Comparison of ENCODE assay signal across 8 mouse cellular contexts in the genomic region with DNA sequence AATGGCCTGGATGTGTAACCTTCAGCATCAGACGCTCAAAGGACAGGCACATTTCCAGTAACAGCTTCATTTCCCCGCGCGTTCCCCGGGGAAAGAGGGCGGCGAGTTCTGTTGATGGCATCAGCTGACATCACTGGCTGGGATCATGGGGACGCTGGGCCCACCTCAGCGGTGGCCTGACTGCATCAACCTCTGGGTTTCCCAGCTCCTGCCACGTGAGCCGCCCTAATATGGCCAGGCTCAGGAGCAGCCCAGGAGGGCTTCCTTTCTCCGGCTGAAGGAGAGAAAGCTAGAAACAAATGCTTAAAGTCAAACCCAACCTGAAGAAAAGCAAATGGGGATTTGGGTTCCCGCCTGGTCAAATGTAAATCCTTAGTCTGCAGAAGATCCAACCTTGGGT. TPM values are rescaled to one million over a fixed set of nuclear protein-coding genes. Genes with fewer than 3 reads are reported as not detected.
DNase-seq lines count a peak whose midpoint lies in the region; ATAC-seq and TF ChIP-seq lines count a peak whose summit lies in the region.

No protein-coding gene starts in this region.

- H3K4me3 ChIP-seq in lung, embryonic 16.5 days (ENCODE audit: low read length) = peak overlapping the region; percentile 74
- H3K4me3 ChIP-seq in cortical plate, adult 2 months (ENCODE audit: insufficient read depth, low read length) = peak overlapping the region; percentile 56
- peak overlapping the region; percentile 62 for H3K4me3 ChIP-seq in intestine, embryonic 15.5 days (replicated peaks)
- H3K4me3 ChIP-seq in liver, embryonic 14.5 days (ENCODE audit: insufficient read depth in 1 of 2, low read depth in 2 of 2, low read length in 2 of 2) = 0 out of 4 replicates have a peak overlapping the region, but pooled peaks of 1 of the 2 experiments have one; percentile 12

- TF ChIP-seq POLR2A in cortical plate, adult 2 months (IDR thresholded peaks at IDR 0.05; ENCODE audit: extremely low read depth, insufficient read depth, low read length) = peak; percentile 20; the same call in 1 of the 2 replicates

- no peaks in the 10 kb centered on the region for H3K9me3 ChIP-seq in lung, embryonic 16.5 days (ENCODE audit: control insufficient read depth, low read length)
- no peaks in the 10 kb centered on the region for H3K9me3 ChIP-seq in intestine, embryonic 15.5 days
- no peaks in the 10 kb centered on the region for H3K9me3 ChIP-seq in liver, embryonic 14.5 days (ENCODE audit: control insufficient read depth, low read length)

- TF ChIP-seq CTCF in cortical plate, adult 2 months (IDR thresholded peaks at IDR 0.05; ENCODE audit: extremely low read depth, insufficient read depth, low read length) = no peak
- TF ChIP-seq CTCF in liver, embryonic 14.5 days (IDR thresholded peaks at IDR 0.05; ENCODE audit: low read depth) = no peak

- no peaks in the 10 kb centered on the region for H3K27me3 ChIP-seq in lung, embryonic 16.5 days (ENCODE audit: control insufficient read depth, insufficient read depth, low read depth, low read length)
- H3K27me3 ChIP-seq in intestine, embryonic 15.5 days (replicated peaks) = 0 out of 2 replicates have a peak, but pooled peaks cover 2% of the 10 kb centered on the region
- H3K27me3 ChIP-seq in liver, embryonic 14.5 days (ENCODE audit: control insufficient read depth, insufficient read depth, low read length) = peaks cover 34% of the 10 kb centered on the region

- ATAC-seq in lung, embryonic 16.5 days (ENCODE audit: low read depth) = no peak
- peak; percentile 73 for ATAC-seq in intestine, embryonic 15.5 days
- no peak for ATAC-seq in liver, embryonic 14.5 days (ENCODE audit: insufficient read depth)

- peak overlapping the region; percentile 75 for H3K9ac ChIP-seq in lung, embryonic 16.5 days (ENCODE audit: low read length)
- H3K9ac ChIP-seq in intestine, embryonic 15.5 days = no peak overlapping the region; the same call in 1 of the 2 replicates
- no peak overlapping the region for H3K9ac ChIP-seq in liver, embryonic 14.5 days (replicated peaks)

- DNase-seq in lung, postnatal 36 days = no peak
- DNase-seq in gastrocnemius, postnatal 25 days = peak; percentile 24
- no peak for DNase-seq in liver, embryonic 14.5 days (ENCODE audit: low read depth in 3 of 3, low spot score in 3 of 3)
- DNase-seq in right cerebral cortex, postnatal 10 days (ENCODE audit: low spot score in 2 of 2) = peak; percentile 43 to 57
- DNase-seq in ovary, postnatal 10 days (ENCODE audit: low spot score) = no peak

- H3K4me2 ChIP-seq in lung, embryonic 16.5 days (ENCODE audit: low read depth, low read length) = peak overlapping the region; percentile 97
- peak overlapping the region; percentile 90 for H3K4me2 ChIP-seq in intestine, embryonic 15.5 days (replicated peaks)
- H3K4me2 ChIP-seq in liver, embryonic 14.5 days (ENCODE audit: low read depth) = peak overlapping the region; percentile 59

- no peaks in the 10 kb centered on the region for H3K36me3 ChIP-seq in lung, embryonic 16.5 days (ENCODE audit: control insufficient read depth, insufficient read depth, low read length)
- H3K36me3 ChIP-seq in intestine, embryonic 15.5 days = no peaks in the 10 kb centered on the region
- no peaks in the 10 kb centered on the region for H3K36me3 ChIP-seq in liver, embryonic 14.5 days (replicated peaks; ENCODE audit: control insufficient read depth, insufficient read depth, low read depth)

- WGBS in lung, embryonic 16.5 days = 9% methylated on average over 13 of the region's 13 CpGs
- WGBS in intestine, embryonic 15.5 days = 14% methylated on average over 13 of the region's 13 CpGs
- 22% methylated on average over 13 of the region's 13 CpGs for WGBS in liver, embryonic 14.5 days (ENCODE audit: insufficient replicate concordance)

- H3K4me1 ChIP-seq in lung, embryonic 16.5 days (replicated peaks; ENCODE audit: control insufficient read depth, insufficient read depth, low read length) = peaks cover 10% of the 10 kb centered on the region
- H3K4me1 ChIP-seq in cortical plate, adult 2 months (ENCODE audit: control insufficient read depth, insufficient read depth, low read length) = peaks cover 2% of the 10 kb centered on the region; the same call in 1 of the 2 replicates
- H3K4me1 ChIP-seq in intestine, embryonic 15.5 days (replicated peaks) = 0 out of 2 replicates have a peak, but pooled peaks cover 12% of the 10 kb centered on the region
- H3K4me1 ChIP-seq in liver, embryonic 14.5 days (replicated peaks; ENCODE audit: control insufficient read depth in 2 of 2, insufficient read depth in 2 of 2, low read length in 1 of 2) = no peaks in the 10 kb centered on the region

- TF ChIP-seq EP300 in liver, embryonic 14.5 days (IDR thresholded peaks at IDR 0.05; ENCODE audit: low read depth) = no peak

- H3K27ac ChIP-seq in lung, embryonic 16.5 days (ENCODE audit: low read length) = no peak overlapping the region
- no peak overlapping the region for H3K27ac ChIP-seq in cortical plate, adult 2 months (ENCODE audit: insufficient read depth, low read length)
- peak overlapping the region; percentile 54 for H3K27ac ChIP-seq in intestine, embryonic 15.5 days
- no peak overlapping the region for H3K27ac ChIP-seq in liver, embryonic 14.5 days

RNA-seq across cellular contexts. Expression of gene Akap12, which starts 0.5 kb away (rescaled TPM):
- 69.9 and 76.2 TPM in 2 replicates for polyA plus RNA-seq in lung, embryonic 16.5 days (2015; fragmentation: Nextera tagmentation; extraction: Ambion mirVana)
- polyA plus RNA-seq in cortical plate, adult 2 months (2012; rRNA removed) = 11.2 and 11.8 TPM in 2 replicates
- total RNA-seq in gastrocnemius, postnatal 25 days (2021) = 10 to 100 TPM in 1 of 2 experiments, 1 to 10 TPM in 1; 10.0 to 13.0 TPM
- 48.3 and 50.6 TPM in 2 replicates for polyA plus RNA-seq in intestine, embryonic 15.5 days (2015; fragmentation: Nextera tagmentation; extraction: Ambion mirVana)
- 1.7 and 2.5 TPM in 2 replicates for polyA plus RNA-seq in liver, embryonic 14.5 days (2012; rRNA removed)
- 2.9 and 3.2 TPM in 2 replicates for polyA plus RNA-seq in liver, embryonic 14.5 days (2014; fragmentation: Nextera tagmentation; extraction: Ambion mirVana)

Comparison
In these comparisons a context has a peak if more than half of its experiments do, and no peak if none do; other contexts are left out.
1. DNase-seq: peak in gastrocnemius, postnatal 25 days (single experiment) and right cerebral cortex, postnatal 10 days (2 of 2); none in lung, postnatal 36 days (single experiment), liver, embryonic 14.5 days (0 of 3) and ovary, postnatal 10 days (single experiment).
2. Peak in every context shown above with its lines, with median percentiles within 50 percentile points of each other: H3K4me2 ChIP-seq.